In the genomic region with DNA sequence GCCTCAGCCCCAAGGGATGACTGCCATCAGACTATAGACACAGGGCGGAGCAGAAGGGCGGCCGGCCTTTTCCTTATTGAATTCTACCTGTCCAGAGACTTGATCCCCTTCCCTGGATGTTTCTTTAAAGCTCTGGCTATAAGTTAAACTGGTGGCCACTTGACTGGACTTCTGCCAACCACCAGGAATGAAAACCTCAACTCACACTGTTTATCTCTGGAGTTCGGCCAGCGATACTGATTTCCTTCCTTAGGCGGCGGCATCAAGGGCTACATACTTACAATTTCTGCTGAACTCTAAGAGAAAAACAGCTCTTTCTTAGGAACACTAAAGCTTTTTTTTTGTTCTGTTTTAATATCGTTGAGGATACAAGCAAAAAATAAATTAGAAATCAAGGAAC, we compare ENCODE assay signal across 20 mouse cellular contexts.
A peak's percentile ranks its signal among the peaks of the same experiment; 100 is the strongest.
DNase-seq lines count a peak whose midpoint lies in the region; ATAC-seq and TF ChIP-seq lines count a peak whose summit lies in the region.
"Had no signal": no experiment of that assay in that cellular context is flagged by ENCODE, and none has a peak within 500 bp of the region (broad histone marks: within the 10 kb centered on the region; RNA-seq: fewer than 3 reads in every experiment).

No protein-coding gene starts in this region.

- H3K4me2 ChIP-seq in heart, embryonic 12.5 days: peak overlapping the region; percentile 18; the same call in 1 of the 2 replicates
- no peak overlapping the region for H3K4me2 ChIP-seq in kidney, embryonic 15.5 days
- peak overlapping the region; percentile 20; the same call in 1 of the 2 replicates for H3K4me2 ChIP-seq in lung, embryonic 14.5 days
- H3K4me2 ChIP-seq in stomach, postnatal 0 days (replicated peaks; ENCODE audit: low read depth): no peak overlapping the region
- H3K4me2 ChIP-seq in hindbrain, postnatal 0 days (ENCODE audit: low read depth, low read length): no peak overlapping the region
- no peak overlapping the region for H3K4me2 ChIP-seq in midbrain, embryonic 13.5 days (replicated peaks)
- H3K4me2 ChIP-seq: embryonic facial prominence, embryonic 12.5 days; hindbrain, embryonic 14.5 days; liver, embryonic 15.5 days had no signal

- H3K9me3 ChIP-seq in heart, embryonic 12.5 days (replicated peaks): no peaks in the 10 kb centered on the region
- no peaks in the 10 kb centered on the region for H3K9me3 ChIP-seq in heart, embryonic 10.5 days
- H3K9me3 ChIP-seq in kidney, embryonic 15.5 days (replicated peaks): no peaks in the 10 kb centered on the region
- no peaks in the 10 kb centered on the region for H3K9me3 ChIP-seq in lung, embryonic 14.5 days (ENCODE audit: low read depth, low read length)
- no peaks in the 10 kb centered on the region for H3K9me3 ChIP-seq in stomach, postnatal 0 days (ENCODE audit: control insufficient read depth, low read length)
- H3K9me3 ChIP-seq in hindbrain, postnatal 0 days (ENCODE audit: low read length): no peaks in the 10 kb centered on the region
- H3K9me3 ChIP-seq in midbrain, embryonic 13.5 days: no peaks in the 10 kb centered on the region
- H3K9me3 ChIP-seq: embryonic facial prominence, embryonic 12.5 days; liver, embryonic 15.5 days had no signal

- H3K27me3 ChIP-seq in heart, embryonic 12.5 days (replicated peaks): no peaks in the 10 kb centered on the region
- no peaks in the 10 kb centered on the region for H3K27me3 ChIP-seq in heart, embryonic 10.5 days (ENCODE audit: insufficient read depth, poor library complexity, severe bottlenecking)
- no peaks in the 10 kb centered on the region for H3K27me3 ChIP-seq in kidney, embryonic 15.5 days
- H3K27me3 ChIP-seq in lung, embryonic 14.5 days (ENCODE audit: insufficient read depth, low read length): no peaks in the 10 kb centered on the region
- no peaks in the 10 kb centered on the region for H3K27me3 ChIP-seq in stomach, postnatal 0 days (ENCODE audit: control insufficient read depth, insufficient read depth, low read length)
- no peaks in the 10 kb centered on the region for H3K27me3 ChIP-seq in hindbrain, postnatal 0 days (ENCODE audit: insufficient read depth, low read length)
- no peaks in the 10 kb centered on the region for H3K27me3 ChIP-seq in midbrain, embryonic 13.5 days
- H3K27me3 ChIP-seq: embryonic facial prominence, embryonic 12.5 days; liver, embryonic 15.5 days; Patski had no signal

- ATAC-seq in heart, embryonic 12.5 days (ENCODE audit: insufficient number of reproducible peaks, low FRiP score): no peak
- no peak for ATAC-seq in kidney, embryonic 15.5 days (replicated peaks; ENCODE audit: low FRiP score)
- ATAC-seq in lung, embryonic 14.5 days (ENCODE audit: insufficient read depth): no peak
- no peak for ATAC-seq in stomach, postnatal 0 days (ENCODE audit: low FRiP score, low TSS enrichment)
- no peak for ATAC-seq in hindbrain, postnatal 0 days
- ATAC-seq in midbrain, embryonic 13.5 days: no peak
- ATAC-seq: activated CD4-positive, CD25-positive, alpha-beta regulatory T cell, adult 4 months; Patski had no signal

- no peak overlapping the region for H3K4me3 ChIP-seq in heart, embryonic 12.5 days
- H3K4me3 ChIP-seq in heart, embryonic 10.5 days: no peak overlapping the region
- H3K4me3 ChIP-seq in kidney, embryonic 15.5 days (replicated peaks): no peak overlapping the region
- H3K4me3 ChIP-seq in lung, embryonic 14.5 days (ENCODE audit: low read depth, low read length): no peak overlapping the region
- no peak overlapping the region for H3K4me3 ChIP-seq in stomach, postnatal 0 days (ENCODE audit: low read depth, low read length)
- H3K4me3 ChIP-seq in hindbrain, postnatal 0 days (ENCODE audit: low read length): no peak overlapping the region
- no peak overlapping the region for H3K4me3 ChIP-seq in midbrain, embryonic 13.5 days (replicated peaks)
- H3K4me3 ChIP-seq: embryonic facial prominence, embryonic 12.5 days; gastrocnemius, adult 2 months; liver, embryonic 15.5 days had no signal

- TF ChIP-seq CTCF in lung, embryonic 14.5 days (IDR thresholded peaks at IDR 0.05; ENCODE audit: low read depth): peak; percentile 5; the same call in 1 of the 2 replicates
- TF ChIP-seq CTCF in stomach, postnatal 0 days (IDR thresholded peaks at IDR 0.05; ENCODE audit: low read depth): no peak
- no peak for TF ChIP-seq CTCF in hindbrain, postnatal 0 days (IDR thresholded peaks at IDR 0.05; ENCODE audit: low read depth)

- no peak for TF ChIP-seq EP300 in stomach, postnatal 0 days (optimal IDR thresholded peaks at IDR 0.05)

- 32% methylated on average over 8 of the region's 8 CpGs for WGBS in heart, embryonic 12.5 days
- 45% methylated on average over 8 of the region's 8 CpGs for WGBS in heart, embryonic 10.5 days
- 62% methylated on average over 8 of the region's 8 CpGs for WGBS in kidney, embryonic 15.5 days
- WGBS in lung, embryonic 14.5 days: 34% methylated on average over 8 of the region's 8 CpGs
- 35% methylated on average over 8 of the region's 8 CpGs for WGBS in stomach, postnatal 0 days
- 74% methylated on average over 8 of the region's 8 CpGs for WGBS in hindbrain, postnatal 0 days
- WGBS in midbrain, embryonic 13.5 days: 84% methylated on average over 8 of the region's 8 CpGs

- no peak overlapping the region for H3K9ac ChIP-seq in heart, embryonic 12.5 days
- no peak overlapping the region for H3K9ac ChIP-seq in kidney, embryonic 15.5 days
- H3K9ac ChIP-seq in lung, embryonic 14.5 days: no peak overlapping the region
- H3K9ac ChIP-seq in stomach, postnatal 0 days (ENCODE audit: low read length): no peak overlapping the region
- no peak overlapping the region for H3K9ac ChIP-seq in hindbrain, postnatal 0 days (replicated peaks; ENCODE audit: low read length)
- no peak overlapping the region for H3K9ac ChIP-seq in midbrain, embryonic 13.5 days (replicated peaks)
- H3K9ac ChIP-seq: embryonic facial prominence, embryonic 12.5 days; hindbrain, embryonic 14.5 days; liver, embryonic 15.5 days had no signal

- H3K4me1 ChIP-seq in heart, embryonic 12.5 days (replicated peaks): peaks cover 36% of the 10 kb centered on the region
- peaks cover 11% of the 10 kb centered on the region for H3K4me1 ChIP-seq in heart, embryonic 10.5 days
- 0 out of 2 replicates have a peak, but pooled peaks cover 4% of the 10 kb centered on the region for H3K4me1 ChIP-seq in kidney, embryonic 15.5 days
- peaks cover 3% of the 10 kb centered on the region; the same call in 1 of the 2 replicates for H3K4me1 ChIP-seq in lung, embryonic 14.5 days (ENCODE audit: insufficient read depth)
- no peaks in the 10 kb centered on the region for H3K4me1 ChIP-seq in stomach, postnatal 0 days (replicated peaks; ENCODE audit: control insufficient read depth, insufficient read depth)
- no peaks in the 10 kb centered on the region for H3K4me1 ChIP-seq in hindbrain, postnatal 0 days (ENCODE audit: insufficient read depth, low read length)
- no peaks in the 10 kb centered on the region for H3K4me1 ChIP-seq in midbrain, embryonic 13.5 days (replicated peaks)
- H3K4me1 ChIP-seq: embryonic facial prominence, embryonic 12.5 days; liver, embryonic 15.5 days had no signal

- H3K36me3 ChIP-seq in heart, embryonic 12.5 days: no peaks in the 10 kb centered on the region
- no peaks in the 10 kb centered on the region for H3K36me3 ChIP-seq in heart, embryonic 10.5 days
- no peaks in the 10 kb centered on the region for H3K36me3 ChIP-seq in kidney, embryonic 15.5 days
- H3K36me3 ChIP-seq in lung, embryonic 14.5 days (ENCODE audit: insufficient read depth): no peaks in the 10 kb centered on the region
- H3K36me3 ChIP-seq in stomach, postnatal 0 days (ENCODE audit: control insufficient read depth, insufficient read depth, low read length): no peaks in the 10 kb centered on the region
- H3K36me3 ChIP-seq in hindbrain, postnatal 0 days (ENCODE audit: insufficient read depth, low read length): no peaks in the 10 kb centered on the region
- H3K36me3 ChIP-seq in midbrain, embryonic 13.5 days: no peaks in the 10 kb centered on the region
- H3K36me3 ChIP-seq: embryonic facial prominence, embryonic 12.5 days; liver, embryonic 15.5 days had no signal

- no peak overlapping the region for H3K27ac ChIP-seq in heart, embryonic 12.5 days (ENCODE audit: poor library complexity, severe bottlenecking)
- no peak overlapping the region for H3K27ac ChIP-seq in heart, embryonic 10.5 days
- no peak overlapping the region for H3K27ac ChIP-seq in kidney, embryonic 15.5 days
- H3K27ac ChIP-seq in lung, embryonic 14.5 days (ENCODE audit: low read depth): no peak overlapping the region
- no peak overlapping the region for H3K27ac ChIP-seq in stomach, postnatal 0 days (replicated peaks)
- H3K27ac ChIP-seq in hindbrain, postnatal 0 days: no peak overlapping the region
- no peak overlapping the region for H3K27ac ChIP-seq in midbrain, embryonic 13.5 days
- H3K27ac ChIP-seq: embryonic facial prominence, embryonic 12.5 days; gastrocnemius, adult 2 months; hindbrain, embryonic 14.5 days; liver, embryonic 15.5 days had no signal

- DNase-seq in heart, embryonic 10.5 days (ENCODE audit: low spot score): no peak
- DNase-seq in kidney, postnatal 10 days: peak; percentile 35
- DNase-seq in lung, embryonic 14.5 days: peak; percentile 88
- peak; percentile 58 for DNase-seq in stomach, postnatal 0 days (ENCODE audit: low spot score)
- DNase-seq in hindbrain, postnatal 0 days (ENCODE audit: low spot score): no peak
- DNase-seq: adrenal gland, postnatal 14 days; cerebellum, adult 2 months; gastrocnemius, adult 2 months; heart, postnatal 14 days; kidney, adult 11 months; kidney, postnatal 36 days; right cerebral cortex, postnatal 4 days had no signal

Comparison
In these comparisons a context has a peak if more than half of its experiments do, and no peak if none do; other contexts are left out.
1. H3K4me2 ChIP-seq: peak in heart, embryonic 12.5 days (single experiment) and lung, embryonic 14.5 days (single experiment); none in kidney, embryonic 15.5 days (single experiment), stomach, postnatal 0 days (single experiment), hindbrain, postnatal 0 days (single experiment) and midbrain, embryonic 13.5 days (single experiment).
2. DNase-seq: peak in kidney, postnatal 10 days (single experiment), lung, embryonic 14.5 days (single experiment) and stomach, postnatal 0 days (single experiment); none in heart, embryonic 10.5 days (single experiment) and hindbrain, postnatal 0 days (single experiment).